Mouse (Mus musculus) layer of hippocampus, postnatal 10 days (tissue): ENCODE measurements at regions not wholly inside any gene's neighbourhood (a gene's known extent, or its start where the extent isn't known, plus 50 kb on each side); places are given as distances from the start of the nearest gene placed in this dataset.

Experiments
- DNase-seq, 2 experiments: peaks; one replicate each; pipeline ENCODE4 v3.0.0; 2021; ENCODE audit warnings: low spot score in 2 of 2

DNA sequence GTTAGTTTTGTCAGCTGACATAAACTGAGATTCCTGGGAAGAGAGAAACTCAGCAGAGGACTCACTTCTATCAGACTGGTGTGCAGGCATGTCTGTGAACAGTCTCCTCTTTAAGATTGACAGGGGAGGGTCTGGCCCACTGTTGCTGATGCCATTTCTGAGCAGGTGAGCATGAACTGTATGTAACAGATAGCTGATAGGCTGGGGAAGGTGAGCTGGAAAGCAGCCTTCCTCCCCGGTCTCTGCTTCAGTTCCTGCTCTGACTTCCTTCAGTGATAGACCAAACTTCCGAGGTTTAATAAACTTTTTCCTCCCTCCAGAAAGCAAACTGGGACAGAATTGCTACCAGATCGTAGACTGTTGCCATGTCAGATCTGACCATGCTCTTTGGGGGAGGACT, 430.9 kb upstream of the Camk1g start:
- DNase-seq = no peak

DNA sequence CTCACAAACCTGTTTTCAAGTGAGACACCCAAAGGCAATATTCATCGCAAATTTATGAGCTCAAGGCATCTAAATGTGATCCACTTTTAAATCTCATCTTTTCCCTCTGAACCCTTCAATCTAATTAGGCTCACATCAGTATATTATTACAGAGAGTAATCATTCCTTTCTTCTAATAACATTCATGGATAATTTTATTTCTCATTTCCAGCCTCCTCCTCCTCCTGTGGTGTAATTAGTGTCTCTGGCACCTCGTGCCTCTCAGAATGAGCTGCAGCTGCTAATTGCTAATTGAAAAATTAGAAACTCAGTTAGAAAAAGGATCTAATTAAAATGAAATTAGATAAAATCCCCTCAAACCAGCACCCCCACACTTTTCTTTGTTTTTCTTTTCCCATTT, 420.5 kb upstream of the Camk1g start:
- no peak for DNase-seq

- DNase-seq = no peak
These were observed 418.4 kb upstream of the Camk1g start for GRCm38 (mm10) chr1:193788496-193788895.

- no peak for DNase-seq
These were observed 417.3 kb upstream of the Camk1g start for GRCm38 (mm10) chr1:193787417-193787816.

DNA sequence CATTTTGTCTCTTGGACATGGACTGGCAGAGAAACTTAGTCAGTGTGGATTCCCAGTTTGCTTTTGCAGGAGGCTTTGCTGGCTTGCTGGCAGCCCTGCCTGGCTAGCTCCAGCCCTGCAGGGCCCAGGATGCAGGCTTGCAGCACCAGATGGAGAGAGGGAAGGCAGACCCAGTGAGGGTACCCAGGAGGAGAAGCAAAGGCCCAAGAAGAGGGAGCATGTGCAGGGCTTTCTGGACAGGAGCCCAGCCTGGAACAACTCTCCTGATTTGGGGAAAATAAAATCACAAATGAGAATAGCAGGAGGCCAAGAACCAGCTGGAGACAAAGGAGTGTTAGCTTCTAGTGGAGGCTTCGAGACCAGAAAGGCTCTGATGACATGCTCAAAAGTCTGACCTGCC, 414.9 kb upstream of the Camk1g start:
- peak; percentile 69 to 74 for DNase-seq

DNA sequence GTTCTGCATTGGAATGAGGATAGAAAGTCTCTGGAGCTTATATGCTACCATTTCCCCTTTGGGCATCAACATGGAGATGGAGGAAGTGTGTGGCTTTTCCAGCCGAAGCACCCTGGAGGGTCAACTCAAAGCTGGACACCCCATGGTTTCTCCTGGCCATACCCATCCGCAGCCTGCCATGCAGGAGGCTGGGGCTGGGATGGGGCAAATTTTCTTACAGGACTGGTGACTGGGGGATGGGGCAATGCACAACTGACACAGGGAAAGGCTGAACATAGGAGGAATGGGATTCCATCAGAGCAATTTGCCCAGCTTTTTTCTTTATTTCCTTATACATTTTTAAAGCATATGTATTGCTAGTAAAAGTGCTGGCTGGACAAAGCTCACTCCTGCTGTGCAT, 414.4 kb upstream of the Camk1g start:
- no peak for DNase-seq

GRCm38 (mm10) chr1:193778181-193778580, 408.1 kb upstream of the Camk1g start:
- DNase-seq = no peak

- DNase-seq = no peak
These were observed 399.4 kb upstream of the Camk1g start for GRCm38 (mm10) chr1:193769546-193769945.

DNA sequence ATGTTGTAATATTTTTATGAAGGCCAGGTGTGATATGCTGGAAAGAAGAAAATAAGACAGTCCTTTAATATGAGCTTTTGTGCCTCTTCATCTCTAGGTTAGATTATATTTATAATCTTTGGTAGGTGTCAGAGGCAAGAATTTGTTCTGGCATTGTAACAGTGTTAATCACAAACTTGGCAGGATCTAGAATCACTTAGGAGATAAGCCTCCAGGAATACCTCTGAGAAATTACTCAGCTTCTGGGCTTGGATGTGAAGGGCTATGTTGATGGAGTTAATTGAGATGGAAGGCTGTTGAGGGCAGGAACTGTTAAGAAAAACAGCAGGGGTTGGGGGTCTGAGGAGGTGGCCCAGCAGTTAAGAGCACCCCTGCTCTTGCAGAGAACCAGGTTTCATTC, 394.0 kb upstream of the Camk1g start:
- no peak for DNase-seq

DNA sequence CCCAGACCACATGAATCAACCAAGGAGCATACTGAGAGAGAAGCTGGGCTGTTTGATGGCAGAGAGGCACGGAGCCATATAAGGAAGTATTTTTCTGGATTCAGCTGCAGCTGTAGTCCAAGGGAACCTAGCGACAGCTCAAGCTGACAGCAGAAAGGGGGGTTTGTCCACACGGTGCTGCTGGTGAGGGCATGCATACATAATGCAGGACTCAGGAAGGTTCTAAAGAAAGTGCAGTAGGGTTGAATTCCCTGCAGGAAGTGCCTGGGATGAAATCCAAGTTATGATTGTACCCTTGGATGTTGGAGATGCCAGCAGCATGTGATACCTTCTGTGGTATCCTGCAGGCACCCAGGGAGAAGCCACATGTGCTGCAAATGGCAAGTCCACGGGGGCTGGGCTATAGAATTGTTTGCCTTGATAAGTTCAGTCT, 381.7 kb upstream of the Camk1g start:
- peak in 1 of 2 experiments; percentile 23 for DNase-seq

GRCm38 (mm10) chr1:193750929-193751328, 380.8 kb upstream of the Camk1g start:
- no peak for DNase-seq

DNA sequence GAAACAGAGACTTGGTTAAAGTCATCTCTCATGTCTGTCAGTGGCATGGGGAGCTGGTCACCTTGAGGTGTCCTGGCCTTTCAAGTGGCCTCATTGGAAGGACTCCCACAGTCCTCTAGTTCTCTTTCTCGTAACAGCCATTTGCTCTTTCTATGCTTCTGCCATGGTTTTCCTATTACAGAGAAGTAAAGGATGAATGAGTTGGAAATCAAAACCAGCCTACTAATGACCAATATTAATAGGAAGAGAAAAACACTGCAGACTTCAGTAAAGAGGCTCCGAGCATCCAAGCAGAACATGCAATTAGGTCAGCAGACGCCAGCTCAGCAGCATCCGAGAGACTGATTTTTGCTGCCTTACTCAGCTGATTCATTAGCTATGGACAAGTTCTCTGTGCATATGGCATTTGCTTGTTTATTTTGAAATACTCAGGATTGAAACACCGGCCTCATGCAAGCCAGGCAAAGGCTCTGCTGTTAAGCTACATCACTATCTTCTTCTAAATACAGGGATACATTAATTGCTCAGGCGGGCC, 377.4 kb upstream of the Camk1g start:
- DNase-seq = no peak

DNA sequence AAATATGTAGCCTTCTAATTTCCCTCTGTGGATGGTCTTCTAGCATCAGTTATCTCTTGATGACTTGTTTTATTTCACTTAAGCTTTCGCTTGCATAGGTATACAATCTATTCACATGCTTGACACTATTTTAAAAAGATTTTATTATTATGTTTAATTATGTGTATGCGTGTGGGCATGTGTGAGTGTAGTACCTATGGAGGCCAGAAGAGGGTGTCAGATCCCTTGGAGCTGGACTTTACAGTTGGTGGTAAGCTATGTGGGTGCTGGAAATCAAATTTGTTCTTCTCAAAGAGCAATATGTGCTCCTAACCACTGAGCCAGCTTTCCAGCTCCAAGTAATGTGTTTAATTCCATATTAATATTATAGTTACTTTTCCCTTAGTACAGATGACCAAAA, 372.6 kb upstream of the Camk1g start:
- DNase-seq = no peak

GRCm38 (mm10) chr1:193738821-193739220, 368.7 kb upstream of the Camk1g start:
- DNase-seq = no peak

DNA sequence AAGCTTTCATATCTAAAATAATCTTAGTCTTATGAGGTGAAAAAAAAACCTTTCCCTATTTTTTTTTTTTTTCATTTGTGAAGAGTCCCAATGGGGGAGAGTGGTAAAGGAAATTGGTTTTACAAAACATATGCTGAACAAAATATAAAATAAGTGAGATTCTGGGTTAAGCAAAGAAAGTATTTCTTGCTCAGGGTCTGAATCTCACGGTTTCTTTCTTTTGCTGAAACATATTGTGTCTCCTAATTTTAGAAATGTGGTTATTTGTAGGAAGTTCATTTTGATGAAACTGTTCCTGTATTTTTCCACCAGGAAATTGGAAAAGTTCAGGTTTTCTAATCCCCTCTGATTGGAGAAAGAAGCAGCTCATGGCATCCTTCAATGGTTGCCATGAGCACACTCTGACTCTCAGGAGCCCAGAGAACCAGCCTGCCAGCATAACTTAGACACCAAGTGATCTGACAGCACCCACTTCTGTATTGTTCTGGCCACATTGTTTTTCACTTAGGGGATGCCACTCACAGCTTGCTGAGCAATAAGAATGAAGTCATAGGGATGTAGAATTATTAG, 365.9 kb upstream of the Camk1g start:
- DNase-seq = no peak

GRCm38 (mm10) chr1:193734014-193734763, 364.1 kb upstream of the Camk1g start:
- no peak for DNase-seq

DNA sequence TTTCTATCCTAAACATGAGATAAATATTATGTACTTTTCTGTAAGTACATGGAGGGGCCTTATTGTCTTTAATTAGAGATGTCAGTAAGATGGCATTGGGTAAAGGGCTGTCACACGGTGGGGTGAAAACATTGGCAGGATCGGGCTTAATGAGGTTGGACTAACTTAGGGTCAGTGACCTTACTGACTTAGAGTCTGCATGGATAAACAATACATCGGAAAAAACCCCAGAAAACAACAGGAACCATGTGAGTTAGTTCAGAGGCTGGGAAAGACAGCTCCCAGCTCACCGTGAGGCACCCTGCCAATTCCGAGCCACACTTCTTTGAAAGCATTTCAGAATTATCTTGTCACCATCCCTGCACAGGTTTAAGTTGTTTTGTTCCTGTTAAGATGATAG, 363.3 kb upstream of the Camk1g start:
- no peak for DNase-seq

DNA sequence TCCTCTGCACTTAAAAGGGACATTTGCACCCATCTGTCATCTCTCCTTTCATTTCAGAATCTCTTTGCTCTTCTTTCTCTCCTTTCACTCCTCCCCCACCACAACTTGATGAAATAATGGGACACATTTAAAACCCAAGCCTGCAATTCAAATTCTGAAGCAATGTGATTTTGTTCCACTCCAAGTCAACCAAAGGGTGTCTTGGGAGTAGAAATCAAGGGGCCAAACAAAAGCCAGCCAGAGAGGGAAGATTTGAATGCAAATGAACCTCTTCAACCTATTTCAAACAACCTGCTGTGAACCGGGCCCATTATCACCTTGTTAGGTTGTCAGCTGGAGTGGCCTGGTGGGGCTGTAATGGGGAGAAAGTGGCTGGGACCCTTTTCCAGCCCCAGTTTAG, 362.0 kb upstream of the Camk1g start:
- DNase-seq = no peak

- DNase-seq = no peak
These were observed 351.8 kb upstream of the Camk1g start for GRCm38 (mm10) chr1:193721850-193722249.

DNA sequence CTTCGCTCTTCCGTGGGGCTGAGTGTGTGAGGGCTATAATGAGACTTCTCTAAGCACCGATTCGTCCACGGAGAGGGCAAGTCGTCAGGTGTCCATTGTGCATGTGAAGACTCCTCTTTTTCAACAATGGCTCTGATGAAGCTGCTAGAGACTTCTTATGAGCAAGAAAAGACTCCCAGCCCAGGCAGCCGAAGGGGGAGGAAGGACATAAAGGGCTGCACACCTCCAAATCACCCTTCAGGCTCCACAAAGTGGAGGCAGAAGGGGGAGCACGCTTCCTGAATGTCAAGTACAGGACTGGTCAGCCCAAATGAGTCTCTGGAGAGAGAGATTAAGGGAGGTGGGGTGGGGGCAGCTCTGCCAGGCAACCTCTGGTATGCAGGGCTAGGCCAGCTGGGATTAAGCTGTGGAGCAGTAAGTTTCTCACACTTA, 350.3 kb upstream of the Camk1g start:
- no peak for DNase-seq

DNA sequence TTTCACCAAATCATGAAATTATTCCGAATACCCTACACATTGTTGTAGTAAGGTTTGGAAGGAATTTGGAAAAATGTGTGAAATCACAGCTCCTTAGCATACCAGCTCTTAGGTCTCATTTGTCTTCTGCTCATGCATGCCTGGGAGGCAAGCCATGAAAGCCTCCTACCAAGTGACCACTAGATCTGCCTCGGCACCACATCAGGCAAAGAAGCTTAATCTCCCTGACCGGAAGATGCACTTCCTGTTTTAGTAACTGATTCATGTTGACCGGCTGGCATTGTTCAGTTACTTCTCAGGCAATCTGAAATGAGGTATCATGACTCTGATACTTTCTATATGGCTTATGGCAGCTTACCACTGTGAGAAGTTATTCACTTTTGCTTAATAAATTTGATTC, 345.2 kb upstream of the Camk1g start:
- DNase-seq = no peak

DNA sequence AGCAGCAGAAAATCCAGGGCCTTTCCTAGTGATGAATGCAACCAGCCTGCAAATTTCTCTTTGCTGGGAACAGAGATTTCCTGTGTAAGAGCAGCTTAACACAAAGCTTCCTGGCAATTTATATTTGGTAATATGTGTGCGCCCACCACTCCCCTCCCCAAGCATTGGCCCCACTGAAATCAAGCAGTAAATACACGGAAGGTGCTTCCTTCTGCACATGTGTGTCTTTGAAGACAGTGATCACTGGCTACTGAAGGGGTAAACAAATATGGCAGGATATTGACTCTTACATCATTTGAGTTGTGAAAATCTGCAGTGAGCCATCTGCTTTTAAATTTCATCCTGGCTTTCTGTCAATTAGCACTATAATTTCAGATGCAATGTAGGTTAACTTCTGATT, 344.5 kb upstream of the Camk1g start:
- DNase-seq = no peak

DNA sequence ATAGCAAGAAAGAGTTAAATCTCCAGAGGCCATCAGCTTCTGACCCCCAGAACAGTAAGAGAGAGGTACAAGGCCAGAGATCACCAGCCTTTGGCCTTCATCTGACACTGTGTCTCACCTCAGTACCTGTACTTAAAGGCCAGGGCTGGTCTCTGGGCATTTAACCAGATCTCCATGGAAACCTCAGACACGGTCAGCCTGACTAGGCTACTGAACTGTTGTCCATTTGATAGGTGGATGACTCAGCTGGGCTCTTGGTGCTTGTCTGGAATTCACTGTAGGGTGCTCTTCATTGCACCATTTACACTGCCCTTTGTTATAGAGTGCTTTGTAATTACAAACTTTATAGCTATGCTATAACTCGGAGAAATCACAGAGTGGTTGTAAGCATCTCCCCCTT, 335.1 kb upstream of the Camk1g start:
- no peak for DNase-seq
